15 mouse cellular contexts compared by ENCODE assay signal in genomic region chr4:119165916-119166315, GRCm38 (mm10). TPM values are rescaled to one million over a fixed set of nuclear protein-coding genes. Genes with fewer than 3 reads are reported as not detected.
"Had no signal": no experiment of that assay in that cellular context is flagged by ENCODE, and none has a peak within 500 bp of the region (broad histone marks: within the 10 kb centered on the region; RNA-seq: fewer than 3 reads in every experiment).

No protein-coding gene starts in this region.

- H3K4me3 ChIP-seq: intestine, embryonic 15.5 days; kidney, embryonic 15.5 days; limb, embryonic 15.5 days; midbrain, embryonic 10.5 days; midbrain, embryonic 15.5 days; neural tube, embryonic 12.5 days had no signal

- H3K36me3 ChIP-seq: midbrain, embryonic 15.5 days had no signal

- H3K4me2 ChIP-seq: intestine, embryonic 15.5 days; kidney, embryonic 15.5 days; limb, embryonic 15.5 days; midbrain, embryonic 15.5 days; neural tube, embryonic 12.5 days had no signal

- H3K27ac ChIP-seq: intestine, embryonic 15.5 days; kidney, embryonic 15.5 days; limb, embryonic 15.5 days; midbrain, embryonic 10.5 days; midbrain, embryonic 15.5 days; neural tube, embryonic 12.5 days; stomach, postnatal 0 days had no signal

- H3K27me3 ChIP-seq: intestine, embryonic 15.5 days; kidney, embryonic 15.5 days; limb, embryonic 15.5 days; midbrain, embryonic 15.5 days; neural tube, embryonic 12.5 days had no signal

- DNase-seq: kidney, adult 18-20 months; kidney, postnatal 25 days; lung, adult 18-20 months; lung, postnatal 10 days; thymus, postnatal 25 days had no signal

- H3K4me1 ChIP-seq: intestine, embryonic 15.5 days; kidney, embryonic 15.5 days; limb, embryonic 15.5 days; midbrain, embryonic 15.5 days; neural tube, embryonic 12.5 days had no signal

- ATAC-seq: intestine, embryonic 15.5 days; midbrain, embryonic 15.5 days had no signal

- H3K9ac ChIP-seq: intestine, embryonic 15.5 days; kidney, embryonic 15.5 days; limb, embryonic 15.5 days; midbrain, embryonic 15.5 days; neural tube, embryonic 12.5 days had no signal

- H3K9me3 ChIP-seq: intestine, embryonic 15.5 days; kidney, embryonic 15.5 days; limb, embryonic 15.5 days; midbrain, embryonic 10.5 days; midbrain, embryonic 15.5 days; neural tube, embryonic 12.5 days had no signal

RNA-seq across cellular contexts. Expression of gene Tmem269, which starts 52.1 kb away (rescaled TPM):
- total RNA-seq: monocyte, adult 5-6 weeks; neutrophil, adult 5-6 weeks had no signal
- polyA plus RNA-seq: intestine, embryonic 15.5 days; kidney, embryonic 15.5 days; limb, embryonic 11.5 days; limb, embryonic 15.5 days had no signal
